Mouse (Mus musculus): Measurements from ENCODE around the gene Olfr971.
"Not testable (repeated sequence)": the region's sequence is repeated elsewhere in the genome, so short reads cannot be mapped to it uniquely, and the experiment has no call there.

Gene Olfr971

GRCm38 (mm10) chr9:39836576-39836975 is at the start of gene Olfr971:
TSS of gene Olfr971 (plus strand) at chr9:39836876.
- not testable (repeated sequence) for DNase-seq

DNA sequence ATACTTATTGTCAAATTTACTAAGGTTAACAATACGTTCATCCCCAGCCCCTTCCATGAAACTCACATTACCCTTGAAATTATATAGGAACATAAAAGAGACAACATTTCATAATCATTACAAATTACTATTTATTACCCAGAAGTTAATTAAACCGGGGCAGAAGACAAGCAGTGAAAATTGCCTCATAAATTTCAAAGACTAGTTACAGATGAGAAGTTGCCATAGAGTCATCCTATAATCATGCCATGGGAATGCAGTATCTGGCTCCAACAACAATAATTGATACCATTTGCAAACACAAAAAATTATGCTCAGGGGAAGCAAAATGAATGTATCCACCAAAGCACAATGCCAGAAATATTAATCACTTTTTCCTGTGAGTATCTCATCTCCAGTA is 46.1 kb upstream of the Olfr971 start, which contains the start of gene Olfr969:
Gene Olfr969 (plus strand): TSS at position 388 of the 400 bp plus-strand sequence.
- DNase-seq = no peak

- DNase-seq = no peak
Observed at GRCm38 (mm10) chr9:39808560-39808959, 28.1 kb upstream of the Olfr971 start, which contains the start of gene Olfr970. TSS of gene Olfr970 (plus strand) at chr9:39808860.

- no peak for DNase-seq
Observed at GRCm38 (mm10) chr9:39866122-39866521, 29.4 kb downstream of the Olfr971 start, which contains the start of gene Olfr972. TSS of gene Olfr972 (plus strand) at chr9:39866422.

DNA sequence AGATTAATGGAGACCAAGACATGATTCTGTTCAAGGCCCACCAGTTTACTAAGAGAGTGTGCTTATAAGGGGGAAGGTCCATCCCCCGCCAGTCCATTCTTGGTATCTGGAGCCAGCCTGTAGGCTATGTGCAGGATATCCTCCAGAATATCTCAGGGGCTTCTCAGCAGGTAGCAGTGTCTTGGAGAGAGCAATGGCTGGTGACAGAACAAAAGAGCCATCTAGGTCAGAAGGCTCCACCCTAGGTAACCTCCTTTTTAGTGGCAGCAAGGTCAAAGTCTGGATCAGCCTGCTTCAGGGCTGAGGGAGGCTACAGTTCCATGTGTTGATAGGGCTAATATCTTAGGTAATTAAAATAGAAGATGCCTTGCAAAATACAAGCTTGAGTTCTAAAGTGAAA is 35.3 kb downstream of the Olfr971 start:
- DNase-seq = not testable (repeated sequence)

GRCm38 (mm10) chr9:39877541-39878396 is 41.1 kb downstream of the Olfr971 start:
- not testable (repeated sequence) for DNase-seq

Data from cerebellum, postnatal 25 days (tissue).